Mouse (Mus musculus) embryonic fibroblast, embryonic 13.5 days (primary cell): Measurements from ENCODE around the gene Smarca4. TPM values are rescaled to one million over a fixed set of nuclear protein-coding genes. Genes with fewer than 3 reads are reported as not detected.

Source experiments
- H3K27ac ChIP-seq: 2 replicates; pipeline ENCODE4 v1.5.1; 2012; ENCODE audit warnings: low read length, control low read depth, inconsistent platforms; ENCODE audit not compliant: insufficient read depth
- H3K4me1 ChIP-seq: 2 replicates; pipeline ENCODE4 v1.6.1; 2011; ENCODE audit warnings: low read length; ENCODE audit not compliant: control insufficient read depth, insufficient read depth
- H3K4me3 ChIP-seq: 2 replicates; pipeline ENCODE4 v1.5.1; 2011; ENCODE audit warnings: mild to moderate bottlenecking, control low read depth, low read length; ENCODE audit not compliant: insufficient read depth
- CTCF ChIP-seq: IDR thresholded peaks from 2 replicates; pipeline ENCODE4 v1.5.1; 2011; ENCODE audit warnings: mild to moderate bottlenecking, control low read depth, low read length, moderate library complexity, borderline replicate concordance; ENCODE audit not compliant: insufficient read depth
- POLR2A ChIP-seq: IDR thresholded peaks from 2 replicates; pipeline ENCODE4 v1.6.1; 2011; ENCODE audit warnings: low read depth, mild to moderate bottlenecking, control low read depth, low read length, moderate library complexity
- polyA plus RNA-seq: library from polyadenylated mRNA; stranded (reverse); fragments of >200 nt; gene quantifications from 2 replicates; pipeline ENCODE4 v1.2.4, GENCODE M21; 2011; ENCODE audit warnings: low read depth; ENCODE audit not compliant: missing spikeins, insufficient read length

The Smarca4 gene
- polyA plus RNA-seq, 1 experiment: 73.5 TPM

DNA sequence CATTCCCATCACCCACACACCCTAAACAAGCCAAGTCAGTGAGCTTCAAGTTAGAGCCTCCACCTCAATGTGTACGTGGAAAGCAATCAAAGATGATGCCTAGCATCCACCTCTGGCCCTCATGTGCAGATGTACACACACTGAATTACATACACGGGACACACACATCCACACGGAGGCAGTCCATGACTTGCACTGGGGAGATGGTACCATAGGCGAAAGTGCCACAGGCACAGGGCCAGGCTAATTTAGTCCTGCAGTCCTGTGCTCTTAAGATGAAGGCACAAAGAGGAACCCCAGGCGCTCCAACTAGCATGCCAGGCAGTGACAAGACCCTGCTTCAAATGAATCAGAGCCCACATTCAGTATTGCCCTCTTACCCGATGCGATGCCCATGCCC, 87.5 kb downstream of the Smarca4 start:
- TF ChIP-seq POLR2A (no peak), CTCF (no peak)
- H3K4me1 ChIP-seq: no peaks in the 10 kb centered on the region

DNA sequence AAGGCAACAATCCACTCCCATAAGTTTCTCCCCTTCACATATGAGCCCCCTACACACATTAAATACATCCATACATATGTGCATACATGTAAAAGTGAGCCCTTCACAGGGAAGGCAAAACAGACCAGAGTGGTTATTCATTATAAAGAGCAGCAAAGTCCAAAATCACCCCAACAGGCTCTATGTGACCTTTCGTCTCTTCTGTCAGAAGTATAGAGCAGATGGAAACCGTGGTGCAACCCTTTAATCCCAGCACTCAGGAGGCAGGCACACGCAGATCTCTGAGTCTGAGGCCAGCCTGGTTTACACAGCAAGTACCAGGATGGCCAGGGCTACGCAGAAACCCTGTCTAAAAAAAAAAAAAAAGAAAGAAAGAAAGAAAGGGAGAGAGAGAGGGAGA, 90.1 kb downstream of the Smarca4 start:
- H3K27ac ChIP-seq: no peak overlapping the region
- TF ChIP-seq POLR2A: no peak
- no peaks in the 10 kb centered on the region for H3K4me1 ChIP-seq
- H3K4me3 ChIP-seq: no peak overlapping the region

More for the DNA sequence above, 87.5 kb downstream of the Smarca4 start:
- no peak overlapping the region for H3K4me3 ChIP-seq
- no peak overlapping the region for H3K27ac ChIP-seq

DNA sequence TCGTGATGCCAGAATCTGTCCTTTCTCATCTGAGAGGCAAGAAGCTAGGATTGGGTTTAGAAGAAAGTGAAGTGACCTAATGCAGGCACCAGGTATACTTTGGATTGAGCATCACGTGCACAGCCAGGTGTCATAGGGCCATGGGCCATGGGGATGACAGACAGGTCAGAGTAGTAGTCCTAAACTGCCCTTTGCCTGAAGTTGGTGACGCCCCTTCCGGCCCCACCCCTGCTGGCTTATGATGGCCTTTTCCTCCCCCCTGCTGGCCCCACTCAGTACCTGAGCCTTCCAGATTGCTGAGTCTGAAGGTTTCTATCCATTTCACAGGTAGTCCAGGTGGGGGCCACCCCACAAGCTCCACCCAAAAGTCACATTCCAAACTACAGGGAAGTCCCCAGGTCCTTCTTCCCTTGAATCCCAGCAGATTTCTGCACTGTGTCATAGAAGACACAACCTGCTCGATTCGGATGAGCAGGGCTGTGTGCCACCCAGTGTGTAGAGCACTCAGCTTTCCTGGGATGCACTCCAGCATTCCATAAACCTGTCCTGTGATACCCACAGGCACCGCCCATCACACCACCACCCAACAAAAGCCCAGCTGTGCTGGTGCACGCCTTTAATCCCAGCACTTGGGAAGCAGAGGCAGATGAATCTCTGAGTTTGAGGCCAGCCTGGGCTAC, 90.8 kb downstream of the Smarca4 start:
- TF ChIP-seq CTCF (no peak), POLR2A (no peak)
- no peaks in the 10 kb centered on the region for H3K4me1 ChIP-seq

DNA sequence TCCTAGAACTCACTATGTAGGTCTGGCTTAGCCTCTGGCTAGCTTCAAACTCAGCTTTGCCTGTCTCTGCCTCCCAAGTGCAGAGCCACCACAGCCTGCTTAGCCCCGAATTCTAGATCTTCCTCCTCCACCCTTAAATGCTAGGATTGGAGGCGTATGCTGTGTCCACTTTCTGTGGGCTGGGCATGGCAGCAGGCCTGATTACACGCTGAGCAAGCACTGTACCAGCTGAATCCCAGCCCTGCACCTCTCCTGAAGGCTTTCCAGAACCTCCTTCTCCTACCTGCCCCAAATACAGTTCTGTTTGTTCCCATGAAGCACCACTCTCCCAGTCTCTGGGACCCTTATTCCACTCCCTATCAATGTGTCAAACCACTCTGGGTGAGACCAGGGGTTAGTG, 93.4 kb downstream of the Smarca4 start:
- H3K4me1 ChIP-seq: no peaks in the 10 kb centered on the region
- TF ChIP-seq CTCF: no peak
- TF ChIP-seq POLR2A: no peak
- no peak overlapping the region for H3K4me3 ChIP-seq
- H3K27ac ChIP-seq: no peak overlapping the region

More for the DNA sequence above, 90.8 kb downstream of the Smarca4 start:
- Histone ChIP-seq H3K27ac (no peak overlapping the region), H3K4me3 (no peak overlapping the region)

DNA sequence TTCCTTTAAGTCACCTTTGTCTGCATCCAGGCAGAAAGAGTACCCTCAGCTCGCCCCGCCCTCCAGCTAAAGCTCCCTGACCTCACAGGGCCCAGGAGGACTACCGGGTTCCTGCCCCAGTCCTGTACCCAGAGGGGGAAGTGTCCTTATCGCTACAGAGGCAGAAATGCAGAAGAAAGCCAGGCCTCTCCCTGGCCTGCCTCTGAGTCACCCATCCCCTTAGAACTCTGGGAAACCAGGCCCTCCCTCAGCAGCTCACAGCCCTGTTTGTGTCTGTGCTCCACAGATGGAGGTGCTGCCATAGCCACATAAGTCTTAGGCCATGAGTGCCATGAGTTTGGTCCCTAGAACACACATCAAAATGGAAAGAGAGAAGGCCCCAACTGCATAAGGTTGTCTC, 99.3 kb downstream of the Smarca4 start:
- Histone ChIP-seq H3K27ac (no peak overlapping the region), H3K4me1 (no peaks in the 10 kb centered on the region), H3K4me3 (no peak overlapping the region)
- no peak for TF ChIP-seq CTCF

DNA sequence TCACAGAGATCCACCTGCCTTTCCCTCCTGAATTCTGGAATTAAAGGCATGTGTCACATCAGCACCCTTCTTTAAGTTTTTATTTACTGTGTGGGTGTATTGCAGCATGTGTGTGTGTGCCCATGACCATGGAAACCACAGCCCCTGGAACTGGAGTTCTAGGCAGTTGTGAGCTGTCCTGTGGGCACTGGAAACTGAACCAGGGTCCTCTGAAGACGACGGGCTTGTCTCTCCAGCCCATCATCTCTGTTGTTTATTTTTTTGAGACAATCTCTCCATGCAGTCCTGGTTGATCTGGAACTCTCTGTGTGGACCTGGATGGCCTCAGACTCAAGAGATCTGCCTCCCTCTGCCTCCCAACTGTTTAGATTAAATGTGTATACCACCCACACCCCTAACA, 101.0 kb downstream of the Smarca4 start:
- 0 out of 2 replicates have a peak, but pooled peaks cover 4% of the 10 kb centered on the region for H3K4me1 ChIP-seq
- TF ChIP-seq POLR2A (no peak), CTCF (no peak)
- no peak overlapping the region for H3K27ac ChIP-seq
- no peak overlapping the region for H3K4me3 ChIP-seq

DNA sequence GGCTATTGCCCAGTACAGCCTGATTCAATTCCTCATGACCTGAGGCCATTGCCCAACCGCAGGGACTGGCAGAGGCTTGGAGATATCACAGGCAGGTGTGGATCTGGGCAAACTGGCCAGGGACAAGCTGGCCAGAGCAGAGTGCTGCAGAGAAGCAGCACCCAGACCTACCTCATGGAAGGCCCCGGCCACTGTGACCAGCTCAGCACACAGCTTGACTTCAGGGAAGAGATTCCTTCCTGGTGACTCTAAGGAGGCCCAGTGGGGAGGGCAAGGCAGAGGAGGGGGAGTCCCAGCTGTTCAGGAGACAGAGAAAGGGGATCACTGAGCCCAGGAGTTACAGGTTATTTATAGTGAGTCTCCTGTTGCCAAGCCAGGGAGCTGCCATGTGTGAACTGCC, 105.1 kb downstream of the Smarca4 start:
- H3K27ac ChIP-seq: no peak overlapping the region
- no peak overlapping the region for H3K4me3 ChIP-seq
- 0 out of 2 replicates have a peak, but pooled peaks cover 6% of the 10 kb centered on the region for H3K4me1 ChIP-seq
- TF ChIP-seq POLR2A (no peak), CTCF (no peak)

DNA sequence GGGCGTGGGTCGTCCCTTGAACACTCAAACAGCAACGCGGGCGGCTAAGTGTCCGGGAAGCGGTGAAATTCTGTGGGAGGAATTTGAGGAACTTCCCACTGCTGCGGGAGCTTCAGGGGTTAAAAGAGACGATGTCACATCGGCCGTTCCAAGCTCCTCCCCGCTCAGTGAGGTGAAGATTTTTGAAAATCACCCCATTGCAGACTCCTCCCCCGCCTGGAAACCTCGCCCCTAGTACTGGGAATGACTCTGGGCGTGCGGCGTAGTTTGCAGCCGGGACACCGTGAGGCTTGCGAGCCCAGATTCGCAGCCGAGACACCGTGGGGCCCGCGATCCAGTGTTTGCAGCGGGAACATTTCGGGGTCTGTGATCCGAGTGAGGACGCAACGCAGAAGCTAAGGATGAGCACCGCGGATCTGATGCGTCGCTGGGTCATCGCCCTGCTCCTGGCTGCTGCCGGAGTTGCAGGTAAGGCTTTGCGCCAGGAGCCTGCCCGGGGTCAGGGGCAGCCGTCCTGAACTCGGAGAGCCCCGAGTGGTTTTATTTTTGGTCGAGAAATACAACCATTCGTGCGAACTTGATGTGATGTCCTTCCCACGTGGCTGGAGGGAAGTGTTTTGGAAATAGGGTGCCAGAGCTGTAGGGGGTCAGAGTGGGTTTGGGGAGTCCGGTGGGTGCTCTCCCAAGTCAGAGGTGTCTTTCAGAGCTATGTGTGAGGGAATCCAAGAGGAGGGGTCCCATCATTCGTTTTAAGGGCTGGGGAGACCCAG, 107.6 kb downstream of the Smarca4 start, which contains the start of gene Ldlr:
Ldlr (plus strand) TSS at position 107 of the 770 bp plus-strand sequence.
- Histone ChIP-seq H3K27ac (peak within 1 kb of the TSS; percentile 82), H3K4me1 (peaks cover 7% of the 10 kb centered on the region; the same call in 1 of the 2 replicates), H3K4me3 (peak within 1 kb of the TSS; percentile 92)
- TF ChIP-seq CTCF (no peak), POLR2A (peak; percentile 93)

DNA sequence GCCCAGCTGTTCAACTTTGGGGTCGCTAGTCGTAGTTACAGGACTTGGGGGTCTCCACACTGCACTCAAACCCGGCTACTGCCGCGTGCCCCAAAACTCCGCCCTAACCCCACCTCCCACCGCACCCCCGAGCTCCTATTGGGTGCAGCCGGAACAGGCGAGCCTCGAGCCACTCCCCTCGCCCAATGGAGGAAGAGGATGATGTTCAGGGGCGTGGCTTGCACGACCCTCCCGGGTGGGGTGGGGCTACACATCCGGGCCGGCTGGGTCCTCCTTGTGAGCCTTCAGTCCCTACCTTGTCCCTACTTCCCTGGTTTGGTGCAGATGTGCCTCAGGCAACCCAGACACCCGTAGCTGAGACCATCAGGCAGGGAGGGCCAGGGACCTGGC, 108.2 kb downstream of the Smarca4 start:
- peak overlapping the region; percentile 92 for H3K4me3 ChIP-seq
- TF ChIP-seq POLR2A (peak; percentile 93), CTCF (no peak)

DNA sequence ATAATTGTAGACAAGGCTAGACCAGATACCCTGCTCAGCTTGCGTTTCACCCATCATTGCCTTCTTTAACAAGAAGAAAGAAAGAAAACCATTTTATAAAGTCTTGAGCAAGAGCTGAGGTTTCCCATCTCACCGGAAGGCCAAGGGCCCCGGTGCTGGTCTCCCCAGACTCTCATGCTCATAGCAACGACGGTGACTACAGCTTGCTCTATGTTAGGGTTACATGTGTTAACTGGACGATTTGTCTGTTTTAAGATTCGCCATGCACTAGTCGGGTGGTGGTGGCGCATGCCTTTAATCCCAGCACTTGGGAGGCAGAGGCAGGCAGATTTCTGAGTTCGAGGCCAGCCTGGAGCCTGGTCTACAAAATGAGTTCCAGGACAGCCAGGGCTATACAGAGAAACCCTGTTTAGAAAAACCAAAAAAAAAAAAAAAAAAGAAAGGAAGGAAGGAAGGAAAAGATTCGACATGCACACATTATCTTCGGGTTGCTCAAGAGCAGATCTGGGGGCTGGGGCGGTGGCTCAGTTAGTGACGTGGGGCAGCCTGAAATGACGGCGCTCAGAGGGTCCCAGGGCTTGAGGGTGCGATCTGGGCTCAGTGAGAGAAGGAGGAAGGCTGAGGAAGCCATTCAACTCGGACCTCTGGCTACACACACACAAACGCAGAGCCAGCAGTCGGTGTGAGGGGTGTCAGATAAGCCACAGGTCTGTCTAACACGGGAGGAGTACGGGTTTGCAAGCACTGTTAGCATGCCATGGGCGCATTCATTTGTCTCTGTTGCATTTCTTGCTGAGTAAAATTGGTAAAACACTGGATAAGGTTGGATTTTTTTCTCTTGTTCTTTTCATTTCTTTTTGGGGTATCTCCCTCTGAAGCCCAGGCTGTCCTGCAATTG, 109.5 kb downstream of the Smarca4 start:
- H3K4me1 ChIP-seq: peaks cover 14% of the 10 kb centered on the region; the same call in 1 of the 2 replicates
- no peak for TF ChIP-seq CTCF
- TF ChIP-seq POLR2A: no peak
- peak overlapping the region; percentile 92 for H3K4me3 ChIP-seq
- H3K27ac ChIP-seq: no peak overlapping the region

More for the DNA sequence above, 108.2 kb downstream of the Smarca4 start:
- Histone ChIP-seq H3K27ac (peak overlapping the region; percentile 82), H3K4me1 (peaks cover 13% of the 10 kb centered on the region; the same call in 1 of the 2 replicates)
